Mouse (Mus musculus): ENCODE measurements around the gene Ttc13.

DNA sequence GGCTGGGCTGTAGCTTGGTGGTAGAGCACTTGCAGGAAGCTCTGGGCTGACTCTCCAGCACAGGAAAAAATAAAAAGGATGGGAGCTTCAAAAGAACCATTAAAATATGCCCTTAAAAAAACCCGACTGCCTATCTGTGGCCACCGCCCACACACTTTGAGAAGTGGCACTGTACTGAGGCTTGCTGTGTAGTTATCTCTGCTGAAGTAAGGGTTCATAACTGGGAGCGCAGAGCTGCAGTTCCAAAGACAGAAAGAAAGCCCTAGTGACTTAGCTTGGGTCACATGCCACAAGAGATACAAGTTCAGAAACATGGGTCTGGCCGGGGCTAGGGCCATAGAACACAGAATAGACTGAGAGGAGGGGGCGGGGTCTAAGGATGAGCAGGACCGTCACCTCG lies 63.8 kb downstream of the Ttc13 start:
- TF ChIP-seq CTCF (IDR thresholded peaks at IDR 0.05; ENCODE audit: low read depth) (no peak), EP300 (IDR thresholded peaks at IDR 0.05; ENCODE audit: low read depth) (peak; percentile 69)
